Mouse (Mus musculus) lung, adult 10 weeks (tissue): ENCODE data around the gene Zfp27. TPM values are rescaled to one million over a fixed set of nuclear protein-coding genes. Genes with fewer than 3 reads are reported as not detected.

Source experiments
- polyA plus RNA-seq: library from polyadenylated mRNA; stranded (reverse); fragments of 350-450 nt; fragmentation: Illumina TruSeq; extraction: RNeasy Lipid Tissue Mini Kit (QIAGEN cat#74804); gene quantifications from one replicate; pipeline ENCODE4 v1.2.3, GENCODE M21; 2014; ENCODE audit warnings: low read depth, low replicate concordance; ENCODE audit not compliant: insufficient read depth

Zfp27 gene
- polyA plus RNA-seq = 2.4 TPM

DNA sequence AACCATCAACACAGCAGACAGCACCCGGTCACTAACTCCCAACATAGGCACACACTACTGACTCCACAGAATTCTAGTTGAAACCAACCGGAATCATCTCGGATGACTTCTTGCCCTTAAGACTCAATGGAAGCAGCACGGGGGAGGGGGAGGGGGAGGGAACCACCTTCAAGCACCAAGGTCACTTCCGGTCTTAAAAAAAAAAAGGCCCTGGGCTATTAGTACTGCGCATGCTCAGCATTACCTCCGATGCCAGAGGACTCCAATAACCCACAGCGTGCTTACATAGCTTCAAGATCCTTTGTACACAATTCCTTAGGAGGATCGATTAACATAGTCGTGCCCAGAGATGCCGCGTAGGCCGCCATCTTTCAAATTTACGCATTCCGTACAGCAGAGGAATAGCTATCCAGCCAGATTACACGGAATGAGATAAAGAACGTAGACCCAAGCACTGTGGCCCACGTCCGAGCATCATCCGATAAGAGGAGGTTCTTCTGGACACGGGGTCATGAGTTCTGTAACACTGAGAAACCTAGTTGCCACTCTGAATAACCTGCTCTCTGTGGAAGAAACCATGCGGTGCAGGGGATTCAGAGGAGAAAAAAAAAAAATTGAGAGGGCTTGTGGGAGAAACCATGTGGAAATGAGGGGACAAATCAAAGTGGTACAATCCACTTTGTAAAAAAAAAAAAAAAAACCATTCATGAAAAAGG is at the start of gene Zfp27:
Zfp27 (minus strand) TSS at position 607 of the 716 bp plus-strand sequence.

DNA sequence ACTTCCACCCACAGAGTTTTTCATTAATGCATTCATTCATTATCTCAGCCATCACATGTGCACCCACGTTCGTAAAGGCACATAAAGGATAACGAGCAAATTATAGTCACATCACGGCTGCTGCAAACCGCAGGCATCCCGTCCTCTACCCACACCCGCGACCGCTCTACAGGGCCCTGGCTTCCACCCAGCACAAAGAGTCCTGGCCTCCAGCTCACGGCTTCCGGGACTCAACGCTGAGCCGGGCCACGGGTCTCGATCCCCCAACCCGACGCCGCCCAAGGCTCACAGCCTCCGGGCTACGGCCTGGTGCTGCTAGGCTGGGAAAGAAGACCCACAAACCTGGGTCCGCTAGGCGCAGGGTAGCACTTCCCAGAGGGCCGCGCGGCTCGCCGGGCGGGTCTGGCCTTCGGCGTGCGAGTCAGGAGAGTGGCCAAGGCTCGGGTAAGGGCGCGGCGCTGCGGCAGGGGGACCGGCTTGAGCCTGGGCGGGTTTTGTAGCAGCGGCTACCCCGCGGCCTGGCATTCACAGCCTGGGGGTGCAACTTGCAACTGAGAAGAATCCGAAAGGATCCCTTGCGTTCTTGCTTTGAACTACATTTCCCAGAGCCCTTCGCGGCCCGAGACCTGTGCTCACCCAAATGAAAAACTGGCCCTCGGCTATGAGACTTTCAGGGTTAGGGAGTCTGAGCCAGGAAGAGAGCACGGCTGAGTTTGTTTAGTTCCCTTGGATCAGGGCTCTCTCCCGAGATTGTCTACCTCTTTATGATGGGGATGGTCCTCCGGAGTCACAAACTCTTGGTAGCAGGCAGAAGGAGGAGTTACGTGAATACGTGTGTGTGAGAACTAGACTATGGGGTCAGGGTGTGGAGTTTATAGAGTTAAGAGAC is 47.4 kb upstream of the Zfp27 start, which contains the start of gene Zfp74:
Zfp74 (minus strand) TSS at position 577 of the 889 bp plus-strand sequence.

GRCm38 (mm10) chr7:29908130-29908950 is 2.0 kb upstream of the Zfp27 start, which contains the start of gene Zfp383:
TSS of gene Zfp383 (plus strand) at chr7:29908223.

GRCm38 (mm10) chr7:29859532-29860517 is 46.5 kb downstream of the Zfp27 start, which contains the start of gene Zfp420:
TSS of gene Zfp420 (plus strand) at chr7:29859979.

GRCm38 (mm10) chr7:29853219-29853842 is 53.0 kb downstream of the Zfp27 start, which contains the start of gene Zfp940:
TSS of gene Zfp940 (minus strand) at chr7:29853669.

Other genes with a start within 250 kb of the Zfp27 start
- gene Catsperg2, start 179.5 kb downstream of the Zfp27 start, polyA plus RNA-seq = not detected
- gene Zfp84, start 138.0 kb downstream of the Zfp27 start, polyA plus RNA-seq = 3.6 TPM
- gene Zfp30, start 122.6 kb downstream of the Zfp27 start, polyA plus RNA-seq = 1.2 TPM
- gene Zfp790, start 90.5 kb downstream of the Zfp27 start, polyA plus RNA-seq = 5.0 TPM
- gene Zfp940, start 52.9 kb downstream of the Zfp27 start, polyA plus RNA-seq = 1.3 TPM
- gene Zfp420, start 46.6 kb downstream of the Zfp27 start, polyA plus RNA-seq = 3.3 TPM
- 4.4 TPM for gene Zfp383, start 1.7 kb upstream of the Zfp27 start, polyA plus RNA-seq
- 4.0 TPM for gene Zfp74, start 47.5 kb upstream of the Zfp27 start, polyA plus RNA-seq
- 2.4 TPM for gene Zfp568, start 77.4 kb upstream of the Zfp27 start, polyA plus RNA-seq
- 2.8 TPM for gene Zfp14, start 144.8 kb upstream of the Zfp27 start, polyA plus RNA-seq
- 3.7 TPM for gene Zfp82, start 166.3 kb upstream of the Zfp27 start, polyA plus RNA-seq
- gene Gm26920, start 183.8 kb upstream of the Zfp27 start, polyA plus RNA-seq = not detected
- 3.7 TPM for gene Zfp566, start 184.0 kb upstream of the Zfp27 start, polyA plus RNA-seq
- gene Zfp260, start 188.2 kb upstream of the Zfp27 start, polyA plus RNA-seq = 34.1 TPM
- gene Zfp382, start 215.4 kb upstream of the Zfp27 start, polyA plus RNA-seq = 0.50 TPM